Mouse (Mus musculus) c-Kit-negative CD71-positive TER-119-positive erythroid progenitor cells, embryonic 14.5 days (primary cell): Measurements from ENCODE around the gene Dhx58.

Experiments
- DNase-seq: peaks from one replicate; pipeline ENCODE4 v3.0.0-alpha.2; 2013; ENCODE audit warnings: low read depth, low spot score

The Dhx58 gene

GRCm38 (mm10) chr11:100703851-100704531 is at the start of gene Dhx58:
Dhx58 (minus strand) TSS chr11:100704271.
- no peak for DNase-seq

DNA sequence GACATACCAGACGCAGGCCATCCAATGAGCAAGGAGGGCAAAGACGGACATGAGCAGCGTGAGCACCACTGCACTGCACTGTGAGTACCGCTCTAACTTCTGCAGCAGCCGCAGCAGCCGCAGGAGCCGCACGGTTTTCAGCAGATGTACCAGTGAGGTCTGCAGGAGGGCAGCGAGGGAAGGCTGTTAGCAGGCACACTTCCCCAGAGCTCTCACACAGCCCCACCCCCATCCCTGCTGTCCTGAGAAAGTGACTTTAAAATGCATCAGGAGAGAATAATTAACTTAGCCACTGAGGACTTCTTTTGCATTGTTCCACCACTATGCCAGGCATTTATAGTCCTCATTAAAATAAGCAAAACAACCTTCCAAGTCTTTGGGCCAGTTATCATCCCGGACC is 48.2 kb upstream of the Dhx58 start:
- DNase-seq, result no peak

- DNase-seq, result no peak
Measured at GRCm38 (mm10) chr11:100750127-100750526, 46.1 kb upstream of the Dhx58 start.

- DNase-seq, result no peak
Measured at GRCm38 (mm10) chr11:100749469-100749868, 45.4 kb upstream of the Dhx58 start.

- DNase-seq, result no peak
Measured at GRCm38 (mm10) chr11:100748620-100749019, 44.5 kb upstream of the Dhx58 start.

DNA sequence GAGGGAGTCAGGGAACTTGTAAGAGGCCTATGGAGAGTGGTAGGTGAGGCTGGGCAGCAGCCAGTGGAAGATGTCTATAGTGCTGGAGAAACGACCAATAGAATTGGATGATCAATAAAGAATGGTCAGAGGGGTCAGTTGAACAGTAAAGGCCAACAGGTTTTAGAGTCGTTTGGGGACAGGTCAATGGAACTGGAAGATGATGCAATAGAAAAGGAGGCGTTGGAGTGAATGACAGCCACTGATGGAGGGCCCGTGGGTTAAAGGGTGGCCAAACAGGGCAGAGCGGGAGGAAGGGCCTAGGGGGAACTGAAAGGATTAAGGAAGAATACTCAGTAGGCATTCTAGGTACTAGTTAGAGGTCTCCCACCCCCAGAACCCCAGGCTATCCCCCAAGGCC is 43.0 kb upstream of the Dhx58 start:
- DNase-seq, result no peak

DNA sequence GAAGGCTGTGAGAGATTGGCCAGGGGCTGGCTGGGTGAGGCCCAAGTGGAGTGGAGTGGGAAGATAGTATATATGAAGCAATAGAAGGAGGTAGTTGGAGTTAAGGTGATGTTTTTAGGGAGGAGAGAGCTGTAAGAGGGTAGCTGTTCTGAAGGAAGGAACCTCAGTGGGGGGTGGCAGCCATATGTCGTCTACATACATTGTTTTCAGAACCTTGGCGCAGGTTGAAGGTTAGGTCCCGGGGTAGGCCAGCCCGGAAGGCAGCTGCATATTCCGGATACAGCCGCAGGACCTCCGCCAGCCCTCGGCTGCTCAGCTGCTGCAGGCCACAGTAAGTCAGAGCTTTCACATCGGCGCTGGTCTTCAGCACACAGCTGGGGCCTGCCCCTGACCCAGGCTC is 42.5 kb upstream of the Dhx58 start:
- no peak for DNase-seq

- peak; percentile 36 for DNase-seq
Measured at GRCm38 (mm10) chr11:100745085-100745484, 41.0 kb upstream of the Dhx58 start.

DNA sequence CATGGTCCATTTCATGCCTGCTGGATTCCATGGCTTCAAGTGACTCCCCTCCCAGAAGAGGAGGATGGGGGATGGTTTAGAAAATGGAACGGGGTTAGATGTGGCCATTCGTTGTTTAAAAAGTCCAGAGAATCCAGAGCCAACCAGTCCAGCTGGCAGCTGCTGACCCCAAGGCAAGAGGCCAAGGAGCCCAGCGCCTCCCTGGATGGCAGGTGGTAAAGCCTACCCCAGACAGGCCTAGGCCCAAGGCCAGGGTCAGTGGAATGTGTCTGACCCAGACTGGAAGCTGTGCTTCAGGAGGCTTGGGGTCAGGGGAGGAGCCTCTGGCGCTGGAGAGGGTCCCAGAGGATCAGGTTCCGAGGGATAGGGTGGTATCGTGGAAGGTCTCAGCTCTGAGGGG is 37.3 kb upstream of the Dhx58 start:
- DNase-seq, result no peak

DNA sequence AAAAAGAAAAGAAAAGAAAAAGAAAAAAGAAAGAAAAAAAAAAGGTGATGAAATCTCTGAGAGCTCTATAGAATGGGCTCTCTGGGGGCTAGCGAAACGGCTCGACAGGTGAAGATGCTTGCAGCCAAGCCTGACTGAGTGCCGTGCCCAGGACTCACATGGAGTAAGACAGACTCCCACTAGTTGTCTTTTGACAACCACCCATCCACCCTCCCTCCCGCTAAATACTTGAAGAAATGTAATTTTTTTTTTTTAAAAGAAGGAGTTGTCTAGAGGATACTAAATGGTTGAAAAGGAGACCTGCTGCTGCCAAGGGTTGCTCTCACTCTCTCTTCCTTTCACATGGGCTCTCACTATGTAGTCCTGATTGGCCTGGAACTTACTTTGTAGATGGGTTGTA is 34.7 kb upstream of the Dhx58 start:
- no peak for DNase-seq

DNA sequence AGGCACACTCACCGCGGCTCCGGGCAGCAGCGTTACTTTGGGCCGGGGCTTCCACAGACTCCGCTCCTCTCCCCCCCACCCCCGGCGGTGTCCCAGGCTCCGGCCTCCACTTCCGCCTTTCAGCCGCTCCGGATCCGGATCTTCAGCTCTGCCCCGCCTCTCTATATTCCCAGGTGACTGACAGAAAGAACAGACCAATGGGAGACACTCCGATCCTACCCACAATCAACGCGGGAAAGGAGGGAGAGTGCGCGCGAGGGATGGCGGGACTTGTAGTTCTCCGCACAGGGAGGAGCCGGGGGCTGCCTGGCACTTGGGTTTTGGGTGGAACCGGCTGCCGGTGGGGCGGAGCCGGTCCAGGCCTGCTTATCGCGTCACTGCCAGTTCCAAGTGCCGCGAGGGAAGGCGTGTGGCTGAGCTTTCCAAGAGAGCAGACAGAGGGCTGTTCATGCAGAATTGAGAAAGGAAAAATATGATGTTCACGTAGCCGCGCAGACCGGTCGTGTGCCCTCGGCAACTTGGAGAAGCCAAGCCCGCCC is 34.1 kb upstream of the Dhx58 start, which contains the start of gene Rab5c:
TSS of gene Rab5c (minus strand) at position 150 of the 539 bp plus-strand sequence.
- peak; percentile 99 for DNase-seq

DNA sequence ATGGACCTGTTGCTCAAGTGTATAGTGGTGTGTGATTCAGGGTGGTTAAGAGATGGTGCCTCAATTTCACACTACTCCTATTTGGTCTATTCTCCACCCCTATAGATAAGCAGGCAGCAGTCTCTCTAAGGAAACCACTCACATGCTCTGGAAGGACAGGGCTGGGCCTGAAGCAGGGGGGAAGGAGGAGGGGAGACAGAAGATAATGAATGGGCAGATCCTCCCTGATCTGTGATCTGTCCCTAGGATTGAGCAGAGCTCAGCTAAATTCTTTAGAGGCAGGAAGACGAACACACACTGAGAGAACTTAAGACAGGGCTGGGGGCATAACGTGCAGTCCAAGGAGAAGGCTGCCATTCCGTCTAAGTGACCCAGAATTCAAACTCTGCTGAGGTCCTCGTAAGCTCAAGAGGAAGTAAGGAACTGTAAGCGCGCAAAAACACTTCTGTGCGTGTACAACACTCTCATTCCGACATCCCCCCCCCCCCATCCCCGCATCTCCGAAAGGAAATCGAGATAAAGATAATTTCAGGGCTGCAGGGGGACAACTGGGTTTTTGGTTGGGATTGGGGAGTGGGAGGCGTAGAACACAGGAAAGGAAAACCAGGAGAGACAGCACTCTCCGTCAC is 33.1 kb upstream of the Dhx58 start:
- peak; percentile 60 for DNase-seq

DNA sequence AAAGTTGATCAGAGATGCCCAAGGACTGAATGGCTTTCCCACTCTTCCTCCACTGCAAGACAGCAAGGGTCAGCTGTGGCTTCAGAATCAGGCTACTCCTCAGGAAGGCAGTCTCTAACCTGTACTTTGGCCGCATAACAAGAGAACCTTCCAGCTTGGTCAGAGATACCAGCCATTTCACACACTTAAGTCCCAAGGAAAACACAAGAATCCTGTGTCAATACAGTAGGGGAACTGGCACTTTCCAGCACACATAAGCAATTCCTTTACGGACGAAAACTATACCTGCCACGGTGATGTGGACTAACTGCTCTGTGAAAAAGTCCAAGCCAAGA is 32.6 kb upstream of the Dhx58 start:
- no peak for DNase-seq

DNA sequence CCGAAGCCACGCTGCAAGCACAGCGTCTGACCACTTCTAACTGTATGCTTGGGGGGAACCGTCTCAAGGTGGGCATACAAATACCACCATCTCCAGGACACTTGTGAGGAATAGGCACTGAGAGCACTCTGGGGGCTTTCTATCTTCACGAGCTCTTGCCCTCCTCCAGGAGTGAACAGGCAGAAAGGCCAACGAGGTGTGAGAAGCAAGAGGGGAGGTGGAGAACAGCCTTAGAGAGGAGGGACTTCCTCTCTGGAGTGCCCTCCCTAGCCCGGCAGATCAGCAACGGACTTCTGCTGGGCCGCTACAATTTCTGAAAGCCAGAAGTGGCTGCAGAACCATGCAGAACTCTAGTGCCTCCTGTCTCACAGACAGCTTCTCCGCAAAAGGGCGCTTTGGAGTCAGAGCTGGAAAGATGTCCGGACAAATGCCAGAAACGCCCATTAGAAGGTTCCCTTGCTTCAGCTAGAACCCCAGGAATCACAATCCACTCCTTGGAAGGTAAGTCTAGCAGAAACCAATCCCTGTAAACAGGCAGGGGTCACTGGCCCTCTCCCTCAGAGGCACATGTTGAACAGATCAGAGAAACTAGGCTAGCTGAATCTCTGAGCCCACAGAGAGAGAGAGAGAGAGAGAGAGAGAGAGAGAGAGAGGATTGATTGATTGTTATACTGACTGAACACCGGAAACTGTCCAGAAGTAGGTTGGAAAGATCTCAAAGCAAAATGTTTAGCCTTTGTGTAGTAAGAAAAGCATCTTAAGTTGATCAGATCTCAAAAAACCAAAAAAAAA is 32.1 kb upstream of the Dhx58 start:
- DNase-seq, result no peak

GRCm38 (mm10) chr11:100735134-100735865 is 31.2 kb upstream of the Dhx58 start:
- DNase-seq, result no peak

- DNase-seq, result no peak
Measured at GRCm38 (mm10) chr11:100730477-100731205, 26.6 kb upstream of the Dhx58 start.

DNA sequence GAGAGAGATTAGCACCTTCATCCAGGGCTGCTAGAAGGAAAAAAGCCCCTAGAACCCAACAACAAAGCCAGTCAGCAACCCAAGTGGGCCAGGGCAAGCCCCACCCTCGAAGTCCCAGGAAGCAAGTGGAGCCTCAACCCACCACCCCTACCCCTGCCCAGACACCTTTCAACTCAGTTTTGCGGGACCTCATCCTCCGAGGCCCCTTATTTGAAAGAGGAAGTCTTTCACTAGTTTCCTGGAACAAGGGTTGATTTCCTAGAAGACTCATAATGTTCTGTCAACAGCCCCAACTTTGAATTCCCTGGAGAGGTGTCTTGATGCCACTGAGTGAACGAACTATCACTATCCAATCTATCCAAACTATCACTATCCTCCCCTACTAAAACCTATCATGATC is 25.9 kb upstream of the Dhx58 start:
- no peak for DNase-seq

DNA sequence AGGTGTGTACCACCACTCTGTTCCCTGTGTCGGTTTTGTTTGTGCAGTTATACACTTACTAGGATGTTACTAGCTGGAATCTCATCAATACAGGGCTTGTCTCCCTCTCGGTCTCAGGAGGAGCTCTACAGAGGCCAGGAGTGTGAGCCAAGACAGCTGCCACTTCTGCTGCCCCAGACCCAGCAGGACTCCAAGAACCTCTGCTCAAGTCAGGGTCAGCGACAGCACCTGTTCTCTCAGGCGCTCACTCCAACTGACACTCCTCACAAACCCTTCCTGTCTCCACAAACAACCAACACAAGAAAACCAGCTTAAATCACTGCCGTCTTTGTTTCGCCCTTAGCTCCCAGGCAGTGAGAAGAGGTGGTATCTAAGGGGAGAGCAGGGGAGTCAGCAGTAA is 24.5 kb upstream of the Dhx58 start:
- DNase-seq, result no peak

- no peak for DNase-seq
Measured at GRCm38 (mm10) chr11:100727201-100727600, 23.1 kb upstream of the Dhx58 start.

DNA sequence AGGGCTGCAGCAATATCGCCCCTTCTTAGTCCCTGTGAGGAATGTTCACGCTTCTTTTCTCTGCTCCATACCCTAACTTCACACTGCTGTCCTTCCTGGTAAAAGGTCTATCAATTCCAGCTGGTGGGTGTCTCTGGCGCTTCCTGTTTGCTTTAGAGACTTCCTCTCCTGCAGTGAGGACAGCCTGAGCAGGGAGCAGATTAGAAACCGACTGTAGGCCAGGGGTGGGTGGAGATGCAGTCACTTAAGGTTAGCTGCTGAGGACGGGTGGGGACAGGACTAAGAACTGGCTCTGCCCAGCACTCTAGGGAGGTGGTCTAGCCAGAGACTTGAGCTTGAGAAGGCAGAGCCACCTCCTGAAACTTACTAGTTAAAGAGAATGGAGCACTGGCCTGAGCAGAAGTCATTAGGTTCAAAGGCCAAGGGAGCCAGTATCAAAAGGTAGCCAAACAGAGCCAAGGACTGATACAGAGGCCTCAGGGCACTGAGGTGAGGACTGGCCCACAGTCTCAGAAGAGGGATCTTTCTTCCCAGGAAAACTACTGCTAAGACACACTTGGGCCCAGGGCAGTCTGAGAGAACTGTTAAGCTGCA is 20.9 kb upstream of the Dhx58 start:
- no peak for DNase-seq
